Mouse (Mus musculus) heart, embryonic 13.5 days (tissue): Measurements from ENCODE around the gene Iqce. TPM values are rescaled to one million over a fixed set of nuclear protein-coding genes. Genes with fewer than 3 reads are reported as not detected.

Experiments used
- ATAC-seq: fragments of 200-750 bp; cut with Nextera tagmentation; 2 replicates; pipeline ENCODE4 v1.8.0; 2017; ENCODE audit warnings: moderate TSS enrichment; ENCODE audit not compliant: insufficient number of reproducible peaks, low FRiP score, low TSS enrichment; ENCODE audit errors: extremely low read depth
- H3K27ac ChIP-seq: fragments of 300-500 bp; sonication (generic); replicated peaks from 2 replicates; pipeline ENCODE4 v1.5.1; 2015; ENCODE audit warnings: moderate library complexity, mild to moderate bottlenecking, inconsistent platforms
- H3K27me3 ChIP-seq: fragments of 300-500 bp; sonication (generic); replicated peaks from 2 replicates; pipeline ENCODE4 v1.6.1; 2015; ENCODE audit warnings: mild to moderate bottlenecking, inconsistent platforms
- H3K36me3 ChIP-seq: fragments of 300-500 bp; sonication (generic); 2 replicates; pipeline ENCODE4 v1.6.1; 2015; ENCODE audit warnings: mild to moderate bottlenecking, inconsistent platforms
- H3K4me1 ChIP-seq: fragments of 300-500 bp; sonication (generic); 2 replicates; pipeline ENCODE4 v1.6.1; 2015; ENCODE audit warnings: inconsistent platforms
- H3K4me2 ChIP-seq: fragments of 300-500 bp; sonication (generic); 2 replicates; pipeline ENCODE4 v1.6.1; 2015; ENCODE audit warnings: inconsistent platforms, mild to moderate bottlenecking, moderate library complexity
- H3K4me3 ChIP-seq: fragments of 300-500 bp; sonication (generic); 2 replicates; pipeline ENCODE4 v1.5.1; 2015; ENCODE audit warnings: moderate library complexity, mild to moderate bottlenecking, inconsistent platforms
- H3K9ac ChIP-seq: fragments of 300-500 bp; sonication (generic); 2 replicates; pipeline ENCODE4 v1.6.1; 2015; ENCODE audit warnings: inconsistent platforms, mild to moderate bottlenecking, moderate library complexity
- H3K9me3 ChIP-seq: fragments of 300-500 bp; sonication (generic); 2 replicates; pipeline ENCODE4 v1.6.1; 2016; ENCODE audit warnings: inconsistent platforms
- whole genome bisulfite sequencing: fragments of 180-500 bp; shearing (Covaris S2); methylation state at CpG from one replicate; pipeline ENCODE4 v1.1.7; 2015; ENCODE audit warnings: mixed read lengths; 5-methylcytosine and 5-hydroxymethylcytosine counted together
- polyA plus RNA-seq: library from polyadenylated mRNA; unstranded; fragments of >200 nt; fragmentation: Nextera tagmentation; extraction: Ambion mirVana; gene quantifications from 2 replicates; pipeline ENCODE4 v1.2.1, GENCODE M21; 2015

The Iqce gene
- polyA plus RNA-seq, 1 experiment from 2014 or later: 10.3 TPM

DNA sequence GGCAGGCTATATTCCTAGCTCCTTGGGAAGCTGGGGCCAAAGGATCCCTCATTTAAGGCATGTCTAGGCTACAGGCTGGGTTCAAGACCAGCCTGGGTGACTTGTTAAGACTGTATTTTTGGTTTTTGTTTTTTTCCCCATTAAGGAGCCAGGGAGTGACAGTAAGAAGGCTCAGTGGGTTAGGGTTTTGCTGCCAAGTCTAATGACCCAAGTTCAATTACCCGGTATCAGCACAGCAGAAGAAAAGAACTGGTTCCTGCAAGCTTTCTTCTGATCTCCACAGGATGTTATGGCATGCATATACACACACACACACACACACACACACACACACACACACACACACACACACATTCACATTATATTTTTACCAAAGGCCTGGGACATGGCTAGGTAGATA, 41.8 kb downstream of the Iqce start:
- Histone ChIP-seq H3K4me1 (peaks cover 37% of the 10 kb centered on the region), H3K4me2 (no peak overlapping the region), H3K9ac (0 out of 2 replicates have a peak overlapping the region, but pooled peaks have one; percentile 19), H3K9me3 (no peaks in the 10 kb centered on the region), H3K27me3 (peaks cover 7% of the 10 kb centered on the region), H3K36me3 (no peaks in the 10 kb centered on the region; the same call in 1 of the 2 replicates), H3K4me3 (no peak overlapping the region), H3K27ac (no peak overlapping the region)
- ATAC-seq: no peak
- 69% methylated on average over 1 of the region's 1 CpGs for WGBS

- no peak overlapping the region for H3K4me2 ChIP-seq
- no peak overlapping the region for H3K4me3 ChIP-seq
- H3K9me3 ChIP-seq: no peaks in the 10 kb centered on the region
- no peak overlapping the region for H3K27ac ChIP-seq
- peaks cover 37% of the 10 kb centered on the region for H3K4me1 ChIP-seq
- 46% methylated on average over 16 of the region's 16 CpGs for WGBS
- peaks cover 7% of the 10 kb centered on the region for H3K27me3 ChIP-seq
- 0 out of 2 replicates have a peak overlapping the region, but pooled peaks have one; percentile 44 for H3K9ac ChIP-seq
- ATAC-seq: no peak
- no peaks in the 10 kb centered on the region; the same call in 1 of the 2 replicates for H3K36me3 ChIP-seq
Measured at GRCm38 (mm10) chr5:140659607-140660272, 42.4 kb downstream of the Iqce start.

GRCm38 (mm10) chr5:140654096-140654845, 47.9 kb downstream of the Iqce start:
- 72% methylated on average over 15 of the region's 15 CpGs for WGBS
- H3K27ac ChIP-seq: no peak overlapping the region
- ATAC-seq: no peak

GRCm38 (mm10) chr5:140652587-140652986, 49.6 kb downstream of the Iqce start:
- peaks cover 38% of the 10 kb centered on the region for H3K4me1 ChIP-seq
- peak overlapping the region; percentile 29 for H3K9ac ChIP-seq
- no peak overlapping the region for H3K4me2 ChIP-seq
- ATAC-seq: no peak
- H3K27me3 ChIP-seq: no peaks in the 10 kb centered on the region
- no peaks in the 10 kb centered on the region for H3K36me3 ChIP-seq
- peak overlapping the region; percentile 80 for H3K27ac ChIP-seq
- no peak overlapping the region for H3K4me3 ChIP-seq
- 19% methylated on average over 7 of the region's 7 CpGs for WGBS
- H3K9me3 ChIP-seq: no peaks in the 10 kb centered on the region

More at GRCm38 (mm10) chr5:140654096-140654845, 47.9 kb downstream of the Iqce start:
- H3K36me3 ChIP-seq: no peaks in the 10 kb centered on the region
- H3K4me1 ChIP-seq: peaks cover 31% of the 10 kb centered on the region
- H3K9ac ChIP-seq: no peak overlapping the region
- H3K27me3 ChIP-seq: no peaks in the 10 kb centered on the region
- no peak overlapping the region for H3K4me2 ChIP-seq
- no peak overlapping the region for H3K4me3 ChIP-seq
- no peaks in the 10 kb centered on the region for H3K9me3 ChIP-seq

DNA sequence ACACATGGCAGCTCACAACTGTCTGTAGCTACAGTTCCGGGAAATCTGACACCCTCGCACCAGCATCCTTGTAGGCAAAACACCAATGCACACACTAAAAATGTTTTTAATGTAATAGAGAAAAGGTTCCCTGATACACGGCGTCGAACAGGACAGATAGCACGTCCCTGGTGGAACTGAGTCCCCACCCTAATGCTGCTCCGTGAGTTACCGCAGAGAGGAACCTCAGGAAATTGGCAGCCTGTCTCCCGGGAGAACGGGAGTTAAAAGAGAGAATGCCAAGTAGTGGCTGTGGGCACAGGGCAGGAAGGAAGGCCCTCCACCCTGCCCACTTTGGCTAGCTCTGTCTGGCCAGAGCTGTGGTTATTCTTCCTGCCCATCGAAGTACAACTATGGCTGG, 50.9 kb downstream of the Iqce start:
- peaks cover 8% of the 10 kb centered on the region for H3K36me3 ChIP-seq
- no peak overlapping the region for H3K4me2 ChIP-seq
- H3K27me3 ChIP-seq: no peaks in the 10 kb centered on the region
- WGBS: 76% methylated on average over 11 of the region's 11 CpGs
- no peak overlapping the region for H3K9ac ChIP-seq
- ATAC-seq: no peak
- no peak overlapping the region for H3K4me3 ChIP-seq
- H3K27ac ChIP-seq: no peak overlapping the region
- no peaks in the 10 kb centered on the region for H3K9me3 ChIP-seq
- peaks cover 52% of the 10 kb centered on the region for H3K4me1 ChIP-seq

- Histone ChIP-seq H3K9ac (peak overlapping the region; percentile 73), H3K4me1 (peaks cover 65% of the 10 kb centered on the region), H3K27ac (peak overlapping the region; percentile 67; the same call in 1 of the 2 replicates)
Measured at GRCm38 (mm10) chr5:140649881-140650414, 52.2 kb downstream of the Iqce start.

DNA sequence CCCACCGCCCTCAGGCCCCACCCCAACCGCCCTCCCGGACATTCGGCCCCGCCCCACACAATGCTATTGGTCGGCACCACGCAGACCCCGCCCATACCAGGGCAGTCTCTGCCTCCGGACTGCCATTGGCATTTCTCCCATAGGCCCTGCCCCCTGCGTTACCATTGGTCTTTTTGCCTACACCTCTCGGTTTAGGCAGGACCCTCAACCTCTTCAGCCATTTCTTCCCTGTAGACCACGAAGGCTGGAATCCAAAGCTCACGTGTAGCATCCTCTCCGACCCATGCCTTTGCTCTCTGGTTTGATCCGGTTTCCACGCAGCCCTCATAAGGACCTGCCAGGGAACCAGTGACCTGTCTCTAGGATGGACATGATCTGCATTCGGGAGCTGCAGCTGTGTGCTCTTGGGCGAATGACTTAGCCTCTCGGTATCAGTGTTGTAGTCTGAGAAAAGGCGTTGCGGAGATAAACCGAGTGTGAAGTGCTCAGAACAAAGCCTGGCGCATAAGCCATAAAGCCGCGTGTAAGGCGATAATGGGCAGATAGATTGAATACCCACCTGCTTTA, 53.0 kb downstream of the Iqce start:
- ATAC-seq: peak; percentile 90
- no peaks in the 10 kb centered on the region for H3K27me3 ChIP-seq
- H3K9ac ChIP-seq: peak overlapping the region; percentile 73
- 2% methylated on average over 26 of the region's 26 CpGs for WGBS
- peaks cover 26% of the 10 kb centered on the region for H3K36me3 ChIP-seq
- H3K4me1 ChIP-seq: peaks cover 72% of the 10 kb centered on the region
- no peaks in the 10 kb centered on the region for H3K9me3 ChIP-seq
- H3K4me2 ChIP-seq: peak overlapping the region; percentile 87
- H3K4me3 ChIP-seq: peak overlapping the region; percentile 75
- peak overlapping the region; percentile 67 for H3K27ac ChIP-seq

More at GRCm38 (mm10) chr5:140649881-140650414, 52.2 kb downstream of the Iqce start:
- Histone ChIP-seq H3K9me3 (no peaks in the 10 kb centered on the region), H3K36me3 (peaks cover 19% of the 10 kb centered on the region), H3K4me3 (no peak overlapping the region), H3K4me2 (peak overlapping the region; percentile 87), H3K27me3 (no peaks in the 10 kb centered on the region)
- ATAC-seq: no peak
- WGBS: 72% methylated on average over 7 of the region's 7 CpGs

DNA sequence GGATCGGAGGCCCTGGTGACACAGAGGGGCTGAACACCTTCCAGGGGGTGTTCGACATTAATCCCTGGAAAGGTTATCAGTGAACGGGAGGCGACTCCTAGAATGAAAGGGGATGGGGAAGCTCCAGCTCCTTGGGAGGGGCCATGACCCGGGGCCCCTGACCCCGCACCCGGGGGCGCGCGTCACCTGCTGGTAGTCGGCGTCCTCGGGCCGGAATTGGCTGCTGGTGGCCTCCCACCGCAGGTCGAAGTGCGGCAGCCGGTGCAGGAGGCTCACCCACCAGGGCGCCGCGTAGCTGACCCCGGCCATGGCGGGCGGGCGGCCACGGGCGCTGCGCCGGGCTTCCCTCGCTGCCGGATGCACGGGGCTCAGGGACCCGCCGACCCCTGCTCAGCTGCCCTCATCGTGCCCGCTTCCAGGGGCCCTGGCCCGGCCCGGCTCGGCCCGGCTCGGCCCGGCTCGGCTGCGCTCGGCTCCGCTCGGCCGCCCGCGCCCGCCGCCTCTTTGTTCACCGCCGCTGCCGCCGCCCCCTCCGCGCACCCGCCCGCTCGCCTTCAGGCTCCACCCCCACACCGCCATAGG, 53.6 kb downstream of the Iqce start, which contains the start of gene Ttyh3:
TSS of gene Ttyh3 (minus strand) at position 513 of the 582 bp plus-strand sequence.
- H3K27ac ChIP-seq: peak within 1 kb of the TSS; percentile 96
- ATAC-seq: no peak; the same call in 1 of the 2 replicates
- under 1% methylated on average over 44 of the region's 62 CpGs for WGBS
- peaks cover 32% of the 10 kb centered on the region for H3K36me3 ChIP-seq
- no peaks in the 10 kb centered on the region for H3K9me3 ChIP-seq
- H3K4me3 ChIP-seq: peak within 1 kb of the TSS; percentile 75
- peak within 1 kb of the TSS; percentile 95 for H3K9ac ChIP-seq
- H3K4me1 ChIP-seq: peaks cover 75% of the 10 kb centered on the region
- H3K4me2 ChIP-seq: peak within 1 kb of the TSS; percentile 87
- no peaks in the 10 kb centered on the region for H3K27me3 ChIP-seq

- Histone ChIP-seq H3K9ac (peak overlapping the region; percentile 95), H3K4me2 (peak overlapping the region; percentile 87), H3K4me1 (peaks cover 77% of the 10 kb centered on the region), H3K9me3 (no peaks in the 10 kb centered on the region), H3K27me3 (no peaks in the 10 kb centered on the region), H3K36me3 (peaks cover 38% of the 10 kb centered on the region), H3K27ac (peak overlapping the region; percentile 96), H3K4me3 (peak overlapping the region; percentile 75)
- ATAC-seq: peak; percentile 3; the same call in 1 of the 2 replicates
- WGBS: 4% methylated on average over 13 of the region's 13 CpGs
Measured at GRCm38 (mm10) chr5:140647821-140648518, 54.2 kb downstream of the Iqce start.

GRCm38 (mm10) chr5:140647031-140647760, 55.0 kb downstream of the Iqce start:
- Histone ChIP-seq H3K4me2 (peak overlapping the region; percentile 87), H3K9ac (peak overlapping the region; percentile 95), H3K27ac (peak overlapping the region; percentile 96), H3K9me3 (no peaks in the 10 kb centered on the region), H3K4me1 (peaks cover 77% of the 10 kb centered on the region), H3K36me3 (peaks cover 38% of the 10 kb centered on the region), H3K27me3 (no peaks in the 10 kb centered on the region), H3K4me3 (peak overlapping the region; percentile 75)
- 57% methylated on average over 13 of the region's 13 CpGs for WGBS
- ATAC-seq: no peak
